Mouse (Mus musculus) layer of hippocampus, adult 8-10 months (tissue): ENCODE measurements around the gene Tjp2. TPM values are rescaled to one million over a fixed set of nuclear protein-coding genes. Genes with fewer than 3 reads are reported as not detected.

Experiments used
- DNase-seq, 2 experiments: peaks; one replicate each; pipeline ENCODE4 v3.0.0; 2022; ENCODE audit warnings: low spot score in 2 of 2
- total RNA-seq, 4 experiments: library from RNA; stranded (reverse); gene quantifications; 2 replicates each; pipeline ENCODE4 v1.2.4; 2022

The Tjp2 gene
- total RNA-seq, 4 experiments from 2014 or later, result 17.7 to 25.5 (median 23.1) TPM

DNA sequence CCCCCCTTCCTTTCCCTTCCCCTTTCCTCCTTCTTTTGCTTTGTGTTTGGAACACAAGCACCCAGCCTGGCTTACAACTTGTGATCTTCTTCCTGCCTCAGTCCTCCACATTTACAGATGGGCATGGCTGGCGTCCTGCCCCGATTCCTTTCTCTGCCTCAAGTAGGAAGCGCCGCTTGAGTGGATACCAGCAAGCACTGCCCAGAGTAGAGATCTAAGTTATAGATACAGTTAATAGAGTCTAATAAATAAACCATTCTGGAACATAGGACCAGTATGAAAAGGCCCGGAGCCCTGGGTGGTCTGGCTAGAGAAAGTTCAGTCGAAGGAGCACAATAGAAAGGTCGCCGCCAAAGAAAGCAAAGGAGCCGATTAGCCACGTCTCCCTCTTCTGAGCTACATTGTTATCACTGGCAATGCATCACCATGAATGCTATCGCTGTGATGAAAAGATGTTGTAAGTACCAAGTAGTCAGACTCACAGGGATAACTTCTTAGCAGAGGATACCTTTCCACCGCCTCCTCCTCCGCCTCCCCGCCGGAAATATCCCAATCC is 41.1 kb downstream of the Tjp2 start:
- DNase-seq, result no peak

DNA sequence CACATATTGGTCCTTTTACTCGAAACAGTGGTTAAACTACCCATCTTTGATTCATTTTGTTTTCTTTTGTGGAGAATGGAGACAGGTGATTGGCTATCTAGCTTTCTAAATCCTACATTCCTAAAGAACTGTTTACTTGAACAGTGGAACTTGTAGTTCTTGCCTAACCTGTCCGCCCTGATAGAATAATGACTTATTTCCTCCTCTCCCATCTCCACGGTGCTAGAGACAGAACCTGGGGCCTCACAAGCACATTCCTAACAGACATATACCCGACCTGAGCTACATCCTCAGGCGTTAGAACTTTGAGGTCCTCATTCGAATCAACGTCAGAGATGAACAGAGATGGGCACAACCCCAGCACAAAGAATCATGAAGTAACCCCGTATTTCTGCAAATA is 44.4 kb downstream of the Tjp2 start:
- DNase-seq, result no peak

DNA sequence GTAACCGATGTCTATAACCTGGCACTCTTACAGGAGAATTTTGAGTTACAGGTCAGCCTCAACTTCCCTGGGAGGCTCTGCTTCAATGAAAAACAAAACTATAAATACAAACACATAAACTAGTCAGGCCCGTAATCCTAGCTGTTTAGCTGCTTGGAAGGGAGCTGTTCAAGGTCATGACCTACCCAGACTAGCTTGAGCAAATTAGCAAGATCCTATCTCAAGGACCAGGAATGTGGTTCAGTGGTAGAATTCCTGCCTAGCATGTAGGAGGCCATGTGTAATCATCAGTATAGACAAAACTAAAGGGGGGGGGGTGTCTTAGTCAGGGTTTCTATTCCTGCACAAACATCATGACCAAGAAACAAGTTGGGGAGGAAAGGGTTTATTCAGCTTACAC is 46.7 kb downstream of the Tjp2 start:
- DNase-seq, result no peak

GRCm38 (mm10) chr19:24176692-24177091 is 48.1 kb downstream of the Tjp2 start:
- no peak for DNase-seq

- no peak for DNase-seq
These were observed 49.9 kb downstream of the Tjp2 start for GRCm38 (mm10) chr19:24174896-24175295.

GRCm38 (mm10) chr19:24173608-24174523 is 51.0 kb downstream of the Tjp2 start:
- DNase-seq, result peak; percentile 87 to 89

- no peak for DNase-seq
These were observed 51.8 kb downstream of the Tjp2 start for GRCm38 (mm10) chr19:24173020-24173419.

- no peak for DNase-seq
These were observed 56.3 kb downstream of the Tjp2 start for GRCm38 (mm10) chr19:24168531-24168930.

DNA sequence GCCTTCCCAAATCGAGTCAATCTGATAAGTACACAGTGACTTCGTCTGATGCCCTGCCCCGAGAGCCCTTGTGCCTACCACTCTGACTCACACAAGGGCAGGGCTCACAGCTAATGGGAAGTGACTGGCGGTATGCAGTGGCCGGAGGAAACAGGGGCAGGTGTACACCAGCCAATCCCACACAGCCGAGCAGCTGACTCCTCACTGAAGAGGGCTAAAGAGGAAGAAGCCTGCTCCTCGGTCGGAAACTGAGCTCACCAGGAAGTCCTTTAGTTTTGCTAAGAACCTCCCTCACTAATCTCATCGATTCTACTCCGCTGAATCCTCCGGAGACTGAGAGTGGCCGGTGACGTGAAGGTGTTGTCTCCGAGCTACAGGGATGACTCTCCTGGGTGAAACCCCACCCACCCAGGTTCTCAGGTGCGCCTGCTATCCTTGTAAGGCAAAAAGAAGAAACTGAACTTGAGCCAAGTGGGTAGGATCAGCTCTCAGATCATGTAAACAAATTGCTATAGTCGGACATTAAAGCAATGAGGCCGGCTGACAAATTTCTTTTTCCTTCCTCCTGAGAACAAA is 58.2 kb downstream of the Tjp2 start:
- DNase-seq, result no peak

- no peak for DNase-seq
These were observed 60.9 kb downstream of the Tjp2 start for GRCm38 (mm10) chr19:24163974-24164373.

GRCm38 (mm10) chr19:24160460-24160859 is 64.4 kb downstream of the Tjp2 start:
- DNase-seq, result no peak

GRCm38 (mm10) chr19:24159751-24160150 is 65.1 kb downstream of the Tjp2 start:
- DNase-seq, result no peak

GRCm38 (mm10) chr19:24159334-24159733 is 65.5 kb downstream of the Tjp2 start:
- no peak for DNase-seq

DNA sequence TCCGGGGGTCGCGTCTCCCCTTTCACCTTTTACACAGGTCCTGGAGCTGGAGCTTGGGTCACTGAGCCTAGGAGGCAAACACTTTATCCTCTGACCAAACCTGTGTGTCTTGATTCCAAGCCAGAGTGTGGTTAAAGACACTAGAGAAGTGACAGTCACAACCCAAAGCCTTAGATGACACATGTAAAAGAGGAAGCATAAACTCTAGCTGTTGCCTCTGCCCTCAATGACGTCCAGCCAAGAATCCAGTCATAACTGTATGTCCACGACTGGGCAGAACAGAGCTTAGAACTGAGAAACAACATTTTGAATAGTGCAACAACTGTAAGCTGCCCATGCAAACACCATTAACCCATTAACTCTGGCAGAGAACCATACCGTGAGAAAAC is 68.8 kb downstream of the Tjp2 start:
- DNase-seq, result no peak

- no peak for DNase-seq
These were observed 69.3 kb downstream of the Tjp2 start for GRCm38 (mm10) chr19:24155395-24156066.

DNA sequence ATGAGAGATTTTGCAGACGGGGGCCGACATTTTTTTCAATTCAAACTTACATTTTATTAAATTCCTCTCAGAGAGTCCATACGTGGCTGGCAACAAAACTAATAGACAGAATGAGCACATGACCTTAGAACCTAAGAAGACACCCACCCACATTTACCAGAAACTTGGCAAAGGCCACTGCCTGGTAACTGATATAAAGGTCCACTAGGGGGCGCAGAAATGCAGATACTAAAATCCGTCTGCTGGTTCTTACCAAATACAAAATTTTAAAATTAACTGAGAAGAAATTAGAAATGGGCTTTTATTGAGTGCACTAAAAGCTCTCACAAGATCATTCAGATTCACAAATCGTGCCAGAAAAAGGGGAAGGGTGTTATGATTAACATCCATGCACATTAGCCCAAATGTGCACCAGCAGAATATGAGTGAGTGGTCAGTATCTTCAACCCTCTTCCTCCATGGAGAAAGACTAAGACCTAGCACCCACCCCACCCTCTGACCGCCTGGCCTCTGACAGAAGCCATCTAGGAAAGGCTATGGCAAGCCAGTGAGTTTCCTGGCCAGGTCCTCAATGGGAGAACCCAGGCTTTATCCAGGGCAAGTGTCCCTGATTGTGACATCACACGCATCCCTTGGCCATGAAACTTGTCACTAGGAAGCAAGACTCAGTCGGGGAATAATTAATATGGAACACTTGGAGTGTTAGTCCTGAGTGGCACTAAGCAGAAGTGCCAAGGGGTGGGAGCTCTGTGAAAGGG is 71.4 kb downstream of the Tjp2 start:
- peak; percentile 24 to 48 for DNase-seq

DNA sequence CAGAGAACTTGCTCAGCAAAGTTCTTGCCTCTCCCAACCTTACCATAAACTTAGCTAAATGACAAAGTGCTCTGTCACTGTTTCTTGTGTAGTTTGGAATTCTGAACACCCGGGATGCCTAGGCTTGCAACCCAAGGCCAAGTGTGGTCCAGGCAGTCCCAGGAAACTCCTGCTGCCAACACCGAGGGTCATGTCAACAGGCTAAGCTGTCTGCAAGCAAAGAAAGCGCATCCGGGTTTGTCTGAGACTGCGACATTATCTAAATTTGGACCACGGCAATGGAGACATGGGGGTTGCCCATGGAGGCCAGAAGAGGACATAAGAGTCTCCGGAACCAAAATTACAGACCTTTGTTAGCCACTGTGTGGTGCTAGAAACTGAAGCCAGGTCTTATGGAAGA is 80.8 kb downstream of the Tjp2 start:
- no peak for DNase-seq

GRCm38 (mm10) chr19:24142621-24143061 is 82.2 kb downstream of the Tjp2 start:
- DNase-seq, result peak; percentile 68 to 74

DNA sequence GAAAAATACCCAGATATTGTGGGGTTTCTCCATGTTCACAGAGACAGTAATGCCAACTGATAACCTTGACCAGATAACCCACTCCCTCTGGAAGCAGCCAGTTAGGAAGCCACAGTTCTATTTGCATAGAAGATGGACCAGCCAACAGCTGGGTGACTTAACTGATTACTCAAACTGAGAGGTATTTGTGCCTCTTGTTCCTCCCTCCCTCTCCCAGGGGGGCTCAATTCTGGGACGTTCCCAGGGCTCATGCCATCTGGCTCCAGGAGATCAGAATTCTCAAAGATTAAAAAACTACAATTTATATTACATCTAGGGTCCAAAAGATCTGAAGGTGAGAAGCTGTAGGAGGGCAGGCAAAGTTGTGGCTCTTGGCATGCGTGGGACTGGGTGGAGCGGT is 84.5 kb downstream of the Tjp2 start:
- DNase-seq, result no peak

DNA sequence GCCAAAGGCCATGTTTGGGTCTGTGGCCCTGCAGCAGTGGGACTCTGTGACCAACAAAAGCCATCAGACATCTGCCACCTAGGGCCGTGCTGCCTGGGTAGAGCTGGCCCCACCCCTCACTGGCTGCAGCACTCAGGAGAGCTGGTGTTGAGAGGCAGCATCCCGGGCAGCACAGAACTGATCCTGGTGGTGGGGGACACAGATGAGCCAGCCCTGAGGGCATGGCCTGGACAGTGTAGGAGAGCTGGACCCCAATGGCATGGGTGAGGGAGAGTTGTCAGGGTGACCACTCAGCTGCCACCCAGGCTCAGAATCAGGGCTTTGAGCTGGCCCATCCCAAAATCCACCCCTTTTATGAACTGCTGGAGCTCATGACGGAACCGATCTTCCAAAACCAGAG is 87.4 kb downstream of the Tjp2 start:
- no peak for DNase-seq

GRCm38 (mm10) chr19:24134991-24135390 is 89.8 kb downstream of the Tjp2 start:
- no peak for DNase-seq
